Mouse (Mus musculus): ENCODE results near the gene Chrna5. TPM values are rescaled to one million over a fixed set of nuclear protein-coding genes. Genes with fewer than 3 reads are reported as not detected.

Chrna5 gene
- polyA plus RNA-seq, 1 experiment from 2014 or later: 0.28 TPM

DNA sequence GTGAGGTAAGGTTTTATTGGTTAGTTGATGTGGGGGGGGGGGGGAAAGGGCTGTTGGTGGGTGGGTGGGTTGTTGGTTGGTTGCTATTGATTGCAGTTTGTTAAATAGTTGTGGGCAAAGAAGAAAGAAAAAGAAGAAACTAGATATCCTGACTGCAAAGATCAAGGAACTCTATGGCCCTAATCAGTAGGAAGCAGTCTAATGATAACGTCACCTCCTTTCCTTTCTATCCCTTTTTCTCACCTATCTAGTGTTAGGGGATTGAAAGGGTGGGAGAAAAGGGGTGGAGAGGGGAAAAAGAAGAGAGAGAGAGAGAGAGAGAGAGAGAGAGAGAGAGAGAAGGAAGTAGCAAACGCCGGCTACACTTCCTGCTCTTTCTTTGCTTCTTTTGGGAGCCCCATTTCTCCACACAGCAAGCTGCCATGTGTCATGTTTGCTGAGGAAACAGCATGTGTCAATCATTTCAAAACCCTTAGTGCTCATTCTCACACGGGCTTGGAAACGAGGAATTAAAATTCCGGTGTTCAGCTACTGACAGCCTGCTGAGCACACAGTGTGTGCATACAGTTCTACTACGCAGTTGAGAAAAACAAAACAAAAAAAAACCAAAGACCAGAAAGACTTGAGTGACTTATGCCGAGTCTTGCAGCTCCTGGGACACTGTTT, 10.6 kb upstream of the Chrna5 start:
- WGBS: 54% methylated on average over 8 of the region's 8 CpGs
- no peak overlapping the region for H3K9ac ChIP-seq
- H3K27ac ChIP-seq (ENCODE audit: poor library complexity, severe bottlenecking): no peak overlapping the region
- H3K4me1 ChIP-seq (replicated peaks): no peaks in the 10 kb centered on the region
- no peak overlapping the region for H3K4me2 ChIP-seq
- ATAC-seq (ENCODE audit: insufficient number of reproducible peaks, low FRiP score): no peak
- H3K4me3 ChIP-seq: no peak overlapping the region
- no peaks in the 10 kb centered on the region for H3K36me3 ChIP-seq
- H3K27me3 ChIP-seq (replicated peaks): no peaks in the 10 kb centered on the region
- 0 out of 2 replicates have a peak, but pooled peaks cover 6% of the 10 kb centered on the region for H3K9me3 ChIP-seq (replicated peaks)

DNA sequence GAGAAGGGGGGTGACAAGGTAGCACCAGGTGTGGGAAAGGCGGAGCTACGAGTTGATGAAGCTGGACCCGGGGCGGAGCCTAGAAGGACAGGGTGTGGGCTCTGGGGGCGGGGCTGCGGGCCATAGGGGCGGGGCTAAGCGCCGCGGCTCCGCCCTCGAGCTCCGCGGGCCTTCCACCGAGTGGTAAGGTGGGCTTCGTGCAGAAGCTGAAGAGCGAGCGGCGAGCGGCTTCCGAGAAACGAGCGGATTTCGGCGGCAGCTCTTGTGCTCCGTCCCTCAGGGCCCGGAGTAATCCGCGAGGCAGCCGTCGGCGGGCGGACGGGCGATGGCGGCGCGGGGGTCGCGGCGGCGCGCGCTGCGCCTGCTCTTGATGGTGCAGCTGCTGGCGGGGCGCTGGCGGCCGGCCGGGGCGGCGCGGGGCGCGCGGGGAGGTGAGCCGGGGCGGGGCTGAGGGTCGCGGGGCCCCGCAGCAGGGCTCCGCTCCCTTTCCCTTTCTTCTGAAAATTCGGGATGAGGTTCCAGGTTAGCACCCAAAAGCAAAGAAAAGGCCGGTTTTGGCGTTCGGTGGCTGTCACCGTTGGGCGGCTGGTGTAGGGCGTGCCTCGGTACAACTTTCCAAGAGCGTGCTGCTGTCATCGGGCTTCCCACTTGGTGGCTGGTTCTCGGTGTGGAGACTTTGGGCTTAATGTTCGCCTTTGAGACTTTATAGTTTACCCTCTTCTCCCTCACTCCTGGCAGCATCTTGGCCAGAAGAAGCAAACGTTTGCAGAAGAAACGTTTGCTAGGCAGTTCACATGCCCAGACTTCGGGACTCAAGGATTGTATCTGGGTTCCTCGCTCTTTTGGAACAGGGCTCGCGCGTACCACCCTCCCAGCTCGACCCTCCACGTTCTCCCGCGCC, 861 bp downstream of the Chrna5 start:
- Histone ChIP-seq H3K27me3 (replicated peaks) (peaks cover 47% of the 10 kb centered on the region), H3K4me2 (peak overlapping the region; percentile 80), H3K27ac (ENCODE audit: poor library complexity, severe bottlenecking) (no peak overlapping the region), H3K36me3 (no peaks in the 10 kb centered on the region), H3K9me3 (replicated peaks) (no peaks in the 10 kb centered on the region), H3K4me1 (replicated peaks) (0 out of 2 replicates have a peak, but pooled peaks cover 6% of the 10 kb centered on the region), H3K9ac (peak overlapping the region; percentile 43; the same call in 1 of the 2 replicates), H3K4me3 (peak overlapping the region; percentile 58)
- ATAC-seq (ENCODE audit: insufficient number of reproducible peaks, low FRiP score): peak; percentile 57; the same call in 1 of the 2 replicates
- under 1% methylated on average over 84 of the region's 85 CpGs for WGBS

DNA sequence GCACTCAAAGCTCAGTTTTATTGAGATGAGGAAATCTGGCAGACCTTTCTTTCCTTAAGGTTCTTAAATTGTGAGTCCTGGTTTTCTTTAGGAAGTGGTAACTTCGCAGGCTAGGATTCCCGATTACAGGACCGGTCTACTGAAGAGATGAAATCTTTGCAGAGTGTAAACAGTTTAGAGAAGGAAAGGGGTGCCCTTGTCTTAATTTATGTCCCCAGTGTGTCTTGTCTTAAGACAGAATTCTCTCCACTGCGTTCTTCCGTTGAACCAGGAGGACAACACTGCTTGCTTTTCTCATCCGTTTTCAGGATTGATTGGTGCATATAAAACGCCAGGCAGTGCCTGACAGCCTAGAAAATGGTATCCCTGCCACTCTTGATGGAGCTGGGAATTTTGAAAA, 1.7 kb downstream of the Chrna5 start:
- no peak for ATAC-seq (ENCODE audit: insufficient number of reproducible peaks, low FRiP score)
- 8% methylated on average over 7 of the region's 7 CpGs for WGBS
- H3K27me3 ChIP-seq (replicated peaks): peaks cover 44% of the 10 kb centered on the region
- no peaks in the 10 kb centered on the region for H3K9me3 ChIP-seq (replicated peaks)
- H3K4me3 ChIP-seq: peak overlapping the region; percentile 58
- peak overlapping the region; percentile 80 for H3K4me2 ChIP-seq
- no peaks in the 10 kb centered on the region for H3K36me3 ChIP-seq
- no peak overlapping the region for H3K27ac ChIP-seq (ENCODE audit: poor library complexity, severe bottlenecking)
- H3K4me1 ChIP-seq (replicated peaks): 0 out of 2 replicates have a peak, but pooled peaks cover 6% of the 10 kb centered on the region
- H3K9ac ChIP-seq: no peak overlapping the region

DNA sequence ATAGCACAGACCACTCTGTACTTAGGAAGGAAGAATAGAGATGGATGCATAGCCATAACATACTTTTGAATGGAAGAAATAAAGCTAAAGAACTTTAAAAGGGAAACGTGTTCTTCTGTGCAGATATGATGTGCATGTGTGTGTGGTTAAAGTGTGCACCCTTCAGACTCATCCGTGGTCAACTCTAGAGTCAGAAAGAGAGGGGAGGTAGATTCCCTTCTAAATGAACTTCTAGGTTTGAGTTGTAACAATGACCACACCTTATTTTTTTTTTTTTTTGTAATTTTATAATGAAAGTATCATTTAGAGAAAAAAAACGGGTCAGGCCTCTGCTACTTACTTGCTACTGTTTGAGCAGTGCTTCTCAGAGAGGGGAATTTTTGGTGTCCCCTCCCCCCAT, 9.7 kb downstream of the Chrna5 start:
- H3K9me3 ChIP-seq (replicated peaks): no peaks in the 10 kb centered on the region
- no peaks in the 10 kb centered on the region for H3K4me1 ChIP-seq (replicated peaks)
- WGBS: 70% methylated on average over 3 of the region's 3 CpGs
- H3K4me2 ChIP-seq: no peak overlapping the region
- H3K36me3 ChIP-seq: no peaks in the 10 kb centered on the region
- no peak overlapping the region for H3K4me3 ChIP-seq
- no peak overlapping the region for H3K27ac ChIP-seq (ENCODE audit: poor library complexity, severe bottlenecking)
- H3K27me3 ChIP-seq (replicated peaks): no peaks in the 10 kb centered on the region
- H3K9ac ChIP-seq: no peak overlapping the region
- no peak for ATAC-seq (ENCODE audit: insufficient number of reproducible peaks, low FRiP score)

DNA sequence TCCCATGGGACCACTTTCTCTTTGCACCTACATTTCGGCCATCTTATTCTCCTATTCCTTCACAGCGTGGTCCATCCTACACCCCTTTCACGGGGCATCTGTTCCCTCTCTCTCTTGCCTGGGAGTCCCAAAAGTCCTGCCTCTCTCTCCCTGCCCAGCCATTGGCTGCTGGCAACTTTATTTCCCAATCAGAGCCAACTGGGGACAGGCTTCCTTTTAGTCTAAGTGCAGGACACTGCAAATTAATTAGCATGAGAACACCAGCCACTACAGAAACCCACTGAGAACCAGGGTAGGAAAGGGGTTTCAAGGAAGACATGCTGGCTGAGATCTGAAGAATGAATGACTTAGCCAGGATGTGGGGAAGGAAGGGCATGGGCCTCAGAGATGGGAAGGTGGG, 13.7 kb downstream of the Chrna5 start:
- Histone ChIP-seq H3K36me3 (no peaks in the 10 kb centered on the region), H3K4me3 (no peak overlapping the region), H3K4me1 (replicated peaks) (no peaks in the 10 kb centered on the region), H3K9ac (no peak overlapping the region), H3K27ac (ENCODE audit: poor library complexity, severe bottlenecking) (no peak overlapping the region), H3K9me3 (replicated peaks) (no peaks in the 10 kb centered on the region), H3K27me3 (replicated peaks) (no peaks in the 10 kb centered on the region), H3K4me2 (no peak overlapping the region)
- no peak for ATAC-seq (ENCODE audit: insufficient number of reproducible peaks, low FRiP score)
- WGBS: 53% methylated on average over 3 of the region's 3 CpGs

DNA sequence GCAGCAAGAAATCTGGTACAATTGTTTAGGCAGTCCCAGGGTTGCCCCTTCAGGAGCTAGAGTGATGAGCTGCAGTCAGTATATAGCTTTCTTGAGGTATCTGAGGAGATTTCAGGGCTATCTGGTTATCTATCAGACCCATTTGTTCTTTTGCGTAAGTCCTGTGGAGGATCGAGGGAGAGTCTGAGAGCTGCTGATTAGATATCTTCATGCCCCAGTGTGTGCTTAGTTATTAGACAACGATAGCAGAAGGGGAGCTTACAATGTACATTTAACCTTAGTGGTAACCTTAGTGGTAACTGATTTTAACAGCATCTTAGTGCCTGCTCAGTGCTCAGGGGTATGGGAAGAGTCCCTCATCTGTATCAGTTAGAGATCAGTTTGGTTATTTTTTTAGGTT, 15.0 kb downstream of the Chrna5 start:
- H3K27me3 ChIP-seq (replicated peaks): no peaks in the 10 kb centered on the region
- 26% methylated on average over 3 of the region's 3 CpGs for WGBS
- no peak for ATAC-seq (ENCODE audit: insufficient number of reproducible peaks, low FRiP score)

DNA sequence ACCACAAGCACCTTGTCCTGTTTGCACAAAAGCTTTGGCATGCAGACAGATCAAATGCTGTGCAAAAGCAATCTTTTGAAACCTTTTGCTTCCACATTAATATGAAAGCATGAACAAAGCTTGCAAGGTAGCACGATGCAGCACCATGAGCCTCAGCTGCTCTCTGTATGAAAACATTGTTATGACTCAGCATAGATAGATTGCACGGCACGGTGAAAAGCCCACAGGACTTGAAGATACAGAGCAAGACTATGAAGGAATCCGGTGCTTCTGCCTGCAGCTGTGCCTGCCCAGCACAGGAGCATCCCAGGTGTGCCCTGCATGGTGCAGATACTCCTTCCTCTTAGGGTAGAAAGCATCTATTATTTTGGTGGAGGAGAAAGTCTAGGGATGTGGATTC, 22.9 kb downstream of the Chrna5 start:
- no peak overlapping the region for H3K9ac ChIP-seq
- H3K4me1 ChIP-seq (replicated peaks): no peaks in the 10 kb centered on the region
- peaks cover 6% of the 10 kb centered on the region; the same call in 1 of the 2 replicates for H3K27me3 ChIP-seq (replicated peaks)
- WGBS: 72% methylated on average over 4 of the region's 4 CpGs
- no peak for ATAC-seq (ENCODE audit: insufficient number of reproducible peaks, low FRiP score)
- H3K9me3 ChIP-seq (replicated peaks): no peaks in the 10 kb centered on the region
- H3K27ac ChIP-seq (ENCODE audit: poor library complexity, severe bottlenecking): no peak overlapping the region
- H3K4me2 ChIP-seq: no peak overlapping the region
- no peak overlapping the region for H3K4me3 ChIP-seq
- H3K36me3 ChIP-seq: no peaks in the 10 kb centered on the region

More for the DNA sequence above, 15.0 kb downstream of the Chrna5 start:
- Histone ChIP-seq H3K4me1 (replicated peaks) (no peaks in the 10 kb centered on the region), H3K27ac (ENCODE audit: poor library complexity, severe bottlenecking) (no peak overlapping the region), H3K4me3 (no peak overlapping the region), H3K9ac (no peak overlapping the region), H3K4me2 (no peak overlapping the region), H3K36me3 (no peaks in the 10 kb centered on the region), H3K9me3 (replicated peaks) (no peaks in the 10 kb centered on the region)

DNA sequence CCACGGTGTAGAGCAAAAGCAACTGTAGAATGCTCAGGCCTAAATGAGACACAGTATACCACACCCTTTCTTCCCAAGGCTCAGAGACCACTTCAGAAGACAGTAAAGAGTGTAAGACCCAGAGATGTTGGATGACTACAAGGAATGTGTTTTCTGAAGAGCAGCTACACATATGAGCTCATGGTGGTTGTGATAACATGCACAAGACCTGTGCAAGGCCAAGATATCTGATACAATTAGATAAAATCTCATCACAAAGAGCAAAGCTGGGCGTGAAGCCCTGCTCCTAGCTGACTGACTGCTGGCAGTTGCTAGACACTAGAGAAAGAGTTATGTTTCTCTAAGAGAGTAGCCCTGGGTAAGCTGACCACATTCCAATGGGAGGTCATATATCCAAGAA, 29.0 kb downstream of the Chrna5 start:
- Histone ChIP-seq H3K9ac (no peak overlapping the region), H3K4me2 (no peak overlapping the region), H3K27ac (ENCODE audit: poor library complexity, severe bottlenecking) (no peak overlapping the region), H3K4me3 (no peak overlapping the region), H3K9me3 (replicated peaks) (no peaks in the 10 kb centered on the region), H3K27me3 (replicated peaks) (no peaks in the 10 kb centered on the region), H3K4me1 (replicated peaks) (no peaks in the 10 kb centered on the region), H3K36me3 (no peaks in the 10 kb centered on the region)
- ATAC-seq (ENCODE audit: insufficient number of reproducible peaks, low FRiP score): no peak
- WGBS: 72% methylated on average over 2 of the region's 2 CpGs

DNA sequence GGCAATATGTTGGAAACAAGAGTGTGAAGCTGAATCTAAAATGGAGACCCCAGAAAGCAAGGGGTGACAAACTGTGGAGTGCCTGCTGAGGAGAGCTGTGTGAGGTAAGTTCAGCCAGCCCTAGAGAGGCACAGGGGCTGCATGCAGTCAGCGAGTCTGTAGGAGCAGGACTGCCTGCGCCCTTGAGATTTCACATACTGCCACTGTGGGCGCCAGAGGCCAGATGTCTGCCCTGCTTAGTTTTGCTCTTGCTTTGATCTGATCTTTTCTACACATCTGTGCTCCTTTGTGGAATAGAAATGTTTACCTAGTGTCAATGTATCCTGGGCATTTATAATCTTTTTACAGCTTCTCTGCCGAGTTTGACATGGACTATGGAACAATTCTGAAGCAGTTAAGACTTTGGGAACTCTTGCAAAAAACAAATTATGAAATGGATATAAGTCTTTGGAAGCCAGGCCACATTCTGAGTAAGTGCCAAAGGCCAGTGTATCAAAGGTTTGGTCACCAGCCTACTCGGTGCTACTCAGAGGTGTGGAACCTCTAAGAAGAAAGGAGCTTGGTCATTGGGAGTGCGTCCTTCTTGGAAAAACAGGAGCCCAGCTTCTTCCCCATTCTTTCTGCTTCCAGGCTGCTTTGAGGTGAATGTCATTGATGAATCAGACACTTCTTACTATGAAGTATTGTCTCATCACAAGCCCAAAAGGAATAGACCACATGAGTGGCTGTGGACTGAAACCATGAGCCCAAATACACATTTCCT, 30.1 kb downstream of the Chrna5 start:
- no peaks in the 10 kb centered on the region for H3K36me3 ChIP-seq
- no peaks in the 10 kb centered on the region for H3K4me1 ChIP-seq (replicated peaks)
- WGBS: 42% methylated on average over 6 of the region's 6 CpGs
- no peak overlapping the region for H3K4me3 ChIP-seq
- no peaks in the 10 kb centered on the region for H3K27me3 ChIP-seq (replicated peaks)
- H3K27ac ChIP-seq (ENCODE audit: poor library complexity, severe bottlenecking): no peak overlapping the region
- H3K9me3 ChIP-seq (replicated peaks): no peaks in the 10 kb centered on the region
- no peak for ATAC-seq (ENCODE audit: insufficient number of reproducible peaks, low FRiP score)
- no peak overlapping the region for H3K9ac ChIP-seq
- H3K4me2 ChIP-seq: no peak overlapping the region

DNA sequence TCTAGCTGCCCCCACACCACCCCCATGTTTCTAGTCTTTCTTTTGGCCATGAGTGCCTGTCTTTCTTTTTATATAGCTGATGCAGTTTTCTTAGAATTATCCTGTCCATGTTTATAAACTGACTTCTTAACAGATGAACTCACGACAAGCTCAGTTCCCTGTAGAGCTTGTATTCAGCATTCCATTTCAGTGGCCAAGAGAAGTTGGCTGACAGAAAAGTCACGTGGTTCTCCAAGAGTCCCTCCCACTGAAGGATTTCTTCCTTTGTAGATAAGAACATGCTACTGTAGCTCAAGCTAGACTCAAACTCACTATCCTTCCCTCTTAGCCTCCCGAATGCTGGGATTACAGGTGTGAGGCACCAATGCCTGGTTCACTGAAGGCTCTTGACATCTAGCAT, 36.2 kb downstream of the Chrna5 start:
- no peak overlapping the region for H3K4me2 ChIP-seq
- no peaks in the 10 kb centered on the region for H3K27me3 ChIP-seq (replicated peaks)
- 53% methylated on average over 3 of the region's 3 CpGs for WGBS
- no peaks in the 10 kb centered on the region for H3K9me3 ChIP-seq (replicated peaks)
- H3K4me1 ChIP-seq (replicated peaks): no peaks in the 10 kb centered on the region
- no peaks in the 10 kb centered on the region for H3K36me3 ChIP-seq
- ATAC-seq (ENCODE audit: insufficient number of reproducible peaks, low FRiP score): no peak
- H3K9ac ChIP-seq: no peak overlapping the region
- no peak overlapping the region for H3K4me3 ChIP-seq
- H3K27ac ChIP-seq (ENCODE audit: poor library complexity, severe bottlenecking): no peak overlapping the region

DNA sequence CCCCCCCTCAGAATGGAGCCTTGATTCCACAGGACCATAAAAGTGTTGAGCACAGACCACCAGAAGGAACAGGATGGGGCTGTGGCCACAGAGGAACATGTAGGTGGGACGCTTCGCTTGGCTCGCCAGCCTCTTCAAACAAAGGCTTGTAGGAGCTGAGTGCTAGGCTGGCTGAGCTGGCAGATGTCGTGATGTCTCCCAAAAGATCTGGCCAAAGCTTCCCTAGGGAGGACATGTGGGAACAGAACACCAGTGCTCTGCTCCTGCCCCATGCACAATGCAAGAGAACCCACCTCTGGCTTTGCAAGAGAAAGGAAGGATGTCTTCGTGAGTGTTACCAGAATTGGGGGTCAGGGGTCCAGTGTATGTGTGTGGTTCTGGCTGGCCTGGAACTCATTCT, 42.6 kb downstream of the Chrna5 start:
- Histone ChIP-seq H3K27ac (ENCODE audit: poor library complexity, severe bottlenecking) (no peak overlapping the region), H3K36me3 (no peaks in the 10 kb centered on the region), H3K9me3 (replicated peaks) (no peaks in the 10 kb centered on the region), H3K4me3 (no peak overlapping the region), H3K27me3 (replicated peaks) (peaks cover 40% of the 10 kb centered on the region), H3K9ac (no peak overlapping the region), H3K4me2 (no peak overlapping the region), H3K4me1 (replicated peaks) (peaks cover 10% of the 10 kb centered on the region)
- no peak for ATAC-seq (ENCODE audit: insufficient number of reproducible peaks, low FRiP score)
- 74% methylated on average over 5 of the region's 5 CpGs for WGBS

Data from heart, embryonic 12.5 days (tissue).